Mouse (Mus musculus) induced T-regulatory cell, adult 2 months (primary cell): ENCODE results near the gene Kifc1.
"Not testable (repeated sequence)": the region's sequence is repeated elsewhere in the genome, so short reads cannot be mapped to it uniquely, and the experiment has no call there.

Experiments used
- DNase-seq: peaks from one replicate; pipeline ENCODE4 v3.0.0-alpha.2; 2012; ENCODE audit warnings: low read depth

Kifc1 gene

GRCm38 (mm10) chr17:33918293-33919203 lies 28.1 kb upstream of the Kifc1 start:
- peak; percentile 80 for DNase-seq

GRCm38 (mm10) chr17:33917656-33918292 lies 27.3 kb upstream of the Kifc1 start:
- no peak for DNase-seq

GRCm38 (mm10) chr17:33916847-33917655 lies 26.6 kb upstream of the Kifc1 start:
- no peak for DNase-seq

GRCm38 (mm10) chr17:33916294-33916693 lies 25.8 kb upstream of the Kifc1 start:
- no peak for DNase-seq

- peak; percentile 97 for DNase-seq
Observed at GRCm38 (mm10) chr17:33915671-33916250, 25.3 kb upstream of the Kifc1 start, which contains the start of the genes Tapbp and Zbtb22. Gene Tapbp (plus strand): TSS chr17:33915899. Gene Zbtb22 (plus strand): TSS chr17:33915904.

- peak; percentile 54 for DNase-seq
Observed at GRCm38 (mm10) chr17:33914969-33915391, 24.5 kb upstream of the Kifc1 start.

GRCm38 (mm10) chr17:33913905-33914304 lies 23.4 kb upstream of the Kifc1 start:
- no peak for DNase-seq

GRCm38 (mm10) chr17:33913264-33913663 lies 22.8 kb upstream of the Kifc1 start:
- DNase-seq: no peak

GRCm38 (mm10) chr17:33911813-33912414 lies 21.5 kb upstream of the Kifc1 start:
- no peak for DNase-seq

- DNase-seq: no peak
Observed at GRCm38 (mm10) chr17:33911052-33911812, 20.8 kb upstream of the Kifc1 start.

GRCm38 (mm10) chr17:33910346-33911051 lies 20.0 kb upstream of the Kifc1 start:
- DNase-seq: peak; percentile 79

- peak; percentile 85 for DNase-seq
Observed at GRCm38 (mm10) chr17:33909869-33910250, 19.4 kb upstream of the Kifc1 start.

- DNase-seq: peak; percentile 98
Observed at GRCm38 (mm10) chr17:33909077-33909868, 18.8 kb upstream of the Kifc1 start, which contains the start of gene Daxx. Gene Daxx (plus strand): TSS chr17:33909414.

GRCm38 (mm10) chr17:33908331-33909076 lies 18.0 kb upstream of the Kifc1 start:
- no peak for DNase-seq

GRCm38 (mm10) chr17:33904835-33905234 lies 14.4 kb upstream of the Kifc1 start, which contains the start of gene Platr17:
Gene Platr17 (plus strand): TSS chr17:33905135.
- DNase-seq: not testable (repeated sequence)

- DNase-seq: peak; percentile 55
Observed at GRCm38 (mm10) chr17:33903911-33904651, 13.6 kb upstream of the Kifc1 start.

GRCm38 (mm10) chr17:33902491-33902890 lies 12.0 kb upstream of the Kifc1 start:
- peak; percentile 74 for DNase-seq
